Mouse (Mus musculus): ENCODE results near the gene Mrpl54.

Gene Mrpl54

GRCm38 (mm10) chr10:81298369-81299100 lies 31.8 kb upstream of the Mrpl54 start:
- peaks cover 72% of the 10 kb centered on the region for H3K36me3 ChIP-seq (ENCODE audit: insufficient read depth, low read length)
- H3K4me3 ChIP-seq (replicated peaks; ENCODE audit: low read length), result 0 out of 2 replicates have a peak overlapping the region, but pooled peaks have one; percentile 58
- H3K9me3 ChIP-seq (ENCODE audit: low read length), result no peaks in the 10 kb centered on the region
- no peaks in the 10 kb centered on the region for H3K27me3 ChIP-seq (ENCODE audit: insufficient read depth, low read length)
- H3K4me1 ChIP-seq (replicated peaks; ENCODE audit: low read depth, low read length), result peaks cover 99% of the 10 kb centered on the region
- TF ChIP-seq NANOG (IDR thresholded peaks at IDR 0.05; ENCODE audit: borderline replicate concordance, low read length), result no peak
- no peak for TF ChIP-seq CTCF (conservative IDR thresholded peaks at IDR 0.05; ENCODE audit: low read length)
- no peak for TF ChIP-seq POU5F1 (IDR thresholded peaks at IDR 0.05; ENCODE audit: borderline replicate concordance, low read length)

- peak overlapping the region; percentile 58 for H3K4me3 ChIP-seq (replicated peaks; ENCODE audit: low read length)
- H3K4me1 ChIP-seq (replicated peaks; ENCODE audit: low read depth, low read length), result peaks cover 94% of the 10 kb centered on the region
- H3K27me3 ChIP-seq (ENCODE audit: insufficient read depth, low read length), result no peaks in the 10 kb centered on the region
- H3K9me3 ChIP-seq (ENCODE audit: low read length), result no peaks in the 10 kb centered on the region
- peaks cover 65% of the 10 kb centered on the region for H3K36me3 ChIP-seq (ENCODE audit: insufficient read depth, low read length)
- TF ChIP-seq NANOG (IDR thresholded peaks at IDR 0.05; ENCODE audit: borderline replicate concordance, low read length) (no peak), CTCF (conservative IDR thresholded peaks at IDR 0.05; ENCODE audit: low read length) (no peak), POU5F1 (IDR thresholded peaks at IDR 0.05; ENCODE audit: borderline replicate concordance, low read length) (no peak)
Measured at GRCm38 (mm10) chr10:81297845-81298244, 31.1 kb upstream of the Mrpl54 start.

GRCm38 (mm10) chr10:81297246-81297645 lies 30.5 kb upstream of the Mrpl54 start:
- no peaks in the 10 kb centered on the region for H3K27me3 ChIP-seq (ENCODE audit: insufficient read depth, low read length)
- H3K9me3 ChIP-seq (ENCODE audit: low read length), result no peaks in the 10 kb centered on the region
- H3K36me3 ChIP-seq (ENCODE audit: insufficient read depth, low read length), result peaks cover 60% of the 10 kb centered on the region
- no peak for TF ChIP-seq CTCF (conservative IDR thresholded peaks at IDR 0.05; ENCODE audit: low read length)
- no peak for TF ChIP-seq NANOG (IDR thresholded peaks at IDR 0.05; ENCODE audit: borderline replicate concordance, low read length)
- no peak for TF ChIP-seq POU5F1 (IDR thresholded peaks at IDR 0.05; ENCODE audit: borderline replicate concordance, low read length)
- H3K4me3 ChIP-seq (replicated peaks; ENCODE audit: low read length), result peak overlapping the region; percentile 58
- H3K4me1 ChIP-seq (replicated peaks; ENCODE audit: low read depth, low read length), result peaks cover 90% of the 10 kb centered on the region

GRCm38 (mm10) chr10:81295185-81295584 lies 28.5 kb upstream of the Mrpl54 start:
- Histone ChIP-seq H3K9me3 (ENCODE audit: low read length) (no peaks in the 10 kb centered on the region), H3K27me3 (ENCODE audit: insufficient read depth, low read length) (peaks cover 9% of the 10 kb centered on the region), H3K4me1 (replicated peaks; ENCODE audit: low read depth, low read length) (peaks cover 90% of the 10 kb centered on the region), H3K4me3 (replicated peaks; ENCODE audit: low read length) (no peak overlapping the region), H3K36me3 (ENCODE audit: insufficient read depth, low read length) (peaks cover 48% of the 10 kb centered on the region)
- TF ChIP-seq POU5F1 (IDR thresholded peaks at IDR 0.05; ENCODE audit: borderline replicate concordance, low read length) (no peak), NANOG (IDR thresholded peaks at IDR 0.05; ENCODE audit: borderline replicate concordance, low read length) (no peak), CTCF (conservative IDR thresholded peaks at IDR 0.05; ENCODE audit: low read length) (no peak)

- Histone ChIP-seq H3K4me1 (replicated peaks; ENCODE audit: low read depth, low read length) (peaks cover 90% of the 10 kb centered on the region), H3K27me3 (ENCODE audit: insufficient read depth, low read length) (peaks cover 14% of the 10 kb centered on the region)
- TF ChIP-seq NANOG (IDR thresholded peaks at IDR 0.05; ENCODE audit: borderline replicate concordance, low read length), result no peak
- TF ChIP-seq CTCF (conservative IDR thresholded peaks at IDR 0.05; ENCODE audit: low read length), result no peak
- no peak for TF ChIP-seq POU5F1 (IDR thresholded peaks at IDR 0.05; ENCODE audit: borderline replicate concordance, low read length)
Measured at GRCm38 (mm10) chr10:81294442-81294841, 27.7 kb upstream of the Mrpl54 start.

GRCm38 (mm10) chr10:81293334-81294030 lies 26.7 kb upstream of the Mrpl54 start:
- no peak for TF ChIP-seq POU5F1 (IDR thresholded peaks at IDR 0.05; ENCODE audit: borderline replicate concordance, low read length)
- TF ChIP-seq NANOG (IDR thresholded peaks at IDR 0.05; ENCODE audit: borderline replicate concordance, low read length), result no peak
- no peak for TF ChIP-seq CTCF (conservative IDR thresholded peaks at IDR 0.05; ENCODE audit: low read length)
- H3K9me3 ChIP-seq (ENCODE audit: low read length), result no peaks in the 10 kb centered on the region
- H3K27me3 ChIP-seq (ENCODE audit: insufficient read depth, low read length), result peaks cover 14% of the 10 kb centered on the region
- H3K4me1 ChIP-seq (replicated peaks; ENCODE audit: low read depth, low read length), result peaks cover 90% of the 10 kb centered on the region
- H3K4me3 ChIP-seq (replicated peaks; ENCODE audit: low read length), result peak overlapping the region; percentile 95
- H3K36me3 ChIP-seq (ENCODE audit: insufficient read depth, low read length), result peaks cover 34% of the 10 kb centered on the region

More at GRCm38 (mm10) chr10:81294442-81294841, 27.7 kb upstream of the Mrpl54 start:
- H3K9me3 ChIP-seq (ENCODE audit: low read length), result no peaks in the 10 kb centered on the region
- peaks cover 43% of the 10 kb centered on the region for H3K36me3 ChIP-seq (ENCODE audit: insufficient read depth, low read length)
- H3K4me3 ChIP-seq (replicated peaks; ENCODE audit: low read length), result peak overlapping the region; percentile 95

GRCm38 (mm10) chr10:81292554-81293333 lies 26.0 kb upstream of the Mrpl54 start, which contains the start of gene Pip5k1c:
TSS of gene Pip5k1c (plus strand) at chr10:81292963.
- Histone ChIP-seq H3K27me3 (ENCODE audit: insufficient read depth, low read length) (peaks cover 14% of the 10 kb centered on the region), H3K36me3 (ENCODE audit: insufficient read depth, low read length) (peaks cover 30% of the 10 kb centered on the region), H3K4me3 (replicated peaks; ENCODE audit: low read length) (peak within 1 kb of the TSS; percentile 95), H3K4me1 (replicated peaks; ENCODE audit: low read depth, low read length) (peaks cover 90% of the 10 kb centered on the region), H3K9me3 (ENCODE audit: low read length) (no peaks in the 10 kb centered on the region)
- TF ChIP-seq CTCF (conservative IDR thresholded peaks at IDR 0.05; ENCODE audit: low read length) (peak; percentile 69), NANOG (IDR thresholded peaks at IDR 0.05; ENCODE audit: borderline replicate concordance, low read length) (no peak), POU5F1 (IDR thresholded peaks at IDR 0.05; ENCODE audit: borderline replicate concordance, low read length) (no peak)
